Mouse (Mus musculus) spleen, postnatal 14 days (tissue): ENCODE results near the gene Ldha.
A peak's percentile ranks its signal among the peaks of the same experiment; 100 is the strongest.
"Not testable (repeated sequence)": the region's sequence is repeated elsewhere in the genome, so short reads cannot be mapped to it uniquely, and the experiment has no call there.

Experiments used
- DNase-seq, 2 experiments: peaks; one replicate each; pipeline ENCODE4 v3.0.0; 2021 to 2022; ENCODE audit warnings: low spot score in 2 of 2

Ldha gene

GRCm38 (mm10) chr7:46840787-46841525 is at the start of gene Ldha:
Gene Ldha (plus strand): TSS chr7:46841475.
- DNase-seq: no peak

GRCm38 (mm10) chr7:46793871-46794270 is 47.4 kb upstream of the Ldha start:
- no peak for DNase-seq

GRCm38 (mm10) chr7:46795287-46796205 is 45.7 kb upstream of the Ldha start, which contains the start of the genes Hps5 and Gtf2h1:
Gene Hps5 (minus strand): TSS chr7:46796064.
Gene Gtf2h1 (plus strand): TSS chr7:46796103.
- peak; percentile 95 to 98 for DNase-seq

GRCm38 (mm10) chr7:46796206-46796679 is 45.0 kb upstream of the Ldha start:
- DNase-seq: no peak

GRCm38 (mm10) chr7:46796779-46797178 is 44.5 kb upstream of the Ldha start:
- DNase-seq: no peak

GRCm38 (mm10) chr7:46810325-46810724 is 30.9 kb upstream of the Ldha start:
- DNase-seq: no peak

GRCm38 (mm10) chr7:46814012-46814411 is 27.3 kb upstream of the Ldha start:
- DNase-seq: no peak

GRCm38 (mm10) chr7:46820876-46821632 is 20.2 kb upstream of the Ldha start:
- DNase-seq: not testable (repeated sequence)

- DNase-seq: no peak
These were observed 14.1 kb upstream of the Ldha start for GRCm38 (mm10) chr7:46827046-46827802.

- no peak for DNase-seq
These were observed 13.5 kb upstream of the Ldha start for GRCm38 (mm10) chr7:46827803-46828184.

- no peak for DNase-seq
These were observed 11.4 kb upstream of the Ldha start for GRCm38 (mm10) chr7:46829911-46830310.

GRCm38 (mm10) chr7:46830799-46831590 is 10.3 kb upstream of the Ldha start:
- DNase-seq: no peak

GRCm38 (mm10) chr7:46831693-46832092 is 9.6 kb upstream of the Ldha start:
- DNase-seq: no peak

GRCm38 (mm10) chr7:46832112-46832810 is 9.0 kb upstream of the Ldha start:
- DNase-seq: not testable (repeated sequence)

GRCm38 (mm10) chr7:46833266-46833665 is 8.0 kb upstream of the Ldha start:
- DNase-seq: peak in 1 of 2 experiments; percentile 16

GRCm38 (mm10) chr7:46833670-46834255 is 7.5 kb upstream of the Ldha start:
- no peak for DNase-seq

- no peak for DNase-seq
These were observed 6.2 kb upstream of the Ldha start for GRCm38 (mm10) chr7:46834994-46835610.

GRCm38 (mm10) chr7:46836357-46836756 is 4.9 kb upstream of the Ldha start:
- DNase-seq: no peak

- DNase-seq: no peak
These were observed 4.2 kb upstream of the Ldha start for GRCm38 (mm10) chr7:46837073-46837472.
